Mouse (Mus musculus): ENCODE measurements at regions not wholly inside any gene's neighbourhood (a gene's known extent, or its start where the extent isn't known, plus 50 kb on each side); places are given as distances from the start of the nearest gene placed in this dataset.

DNA sequence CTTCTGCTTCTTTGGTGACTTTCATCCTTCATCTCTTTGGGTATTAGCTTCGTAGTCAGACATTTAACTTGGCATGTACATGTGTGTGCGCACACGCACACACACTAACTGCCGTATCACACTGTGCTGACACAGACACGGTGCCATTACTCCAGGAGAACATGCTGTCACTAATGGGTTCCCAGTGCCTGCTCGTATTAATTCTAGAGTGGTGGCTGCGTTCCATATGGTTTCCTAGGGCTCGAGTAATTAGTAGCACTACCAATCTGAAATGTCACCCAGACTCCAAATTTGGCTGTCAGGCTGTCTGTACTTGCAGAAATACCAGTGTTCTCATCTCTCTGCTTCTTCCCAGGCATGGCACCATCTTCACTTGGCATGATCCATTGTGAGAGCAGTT lies 137.3 kb upstream of the Pum3 start:
- intact Hi-C loops (cut with DNase I; ENCODE audit: low total_unique reads), result no loop called here
- no peak for DNase-seq

DNA sequence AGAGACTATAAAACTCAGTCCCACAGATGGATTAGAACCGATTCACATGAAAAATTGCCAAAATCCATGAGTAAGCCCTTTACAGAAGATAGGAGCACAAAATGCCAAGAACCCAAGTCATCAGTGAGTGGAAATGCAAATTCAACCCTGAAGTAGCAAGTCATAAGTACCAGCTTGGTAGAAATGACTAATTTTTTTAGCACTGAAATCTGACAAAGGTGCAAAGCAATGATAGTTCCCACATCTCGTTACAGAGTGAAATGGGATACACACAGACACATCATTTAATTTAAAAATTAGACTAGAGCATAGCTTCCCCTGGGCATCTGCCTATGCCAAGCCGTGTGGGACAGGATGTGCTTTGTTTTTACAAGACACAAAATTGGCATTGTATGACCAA lies 136.4 kb upstream of the Pum3 start:
- intact Hi-C loops (cut with DNase I; ENCODE audit: low total_unique reads), result no loop called here
- DNase-seq, result no peak

DNA sequence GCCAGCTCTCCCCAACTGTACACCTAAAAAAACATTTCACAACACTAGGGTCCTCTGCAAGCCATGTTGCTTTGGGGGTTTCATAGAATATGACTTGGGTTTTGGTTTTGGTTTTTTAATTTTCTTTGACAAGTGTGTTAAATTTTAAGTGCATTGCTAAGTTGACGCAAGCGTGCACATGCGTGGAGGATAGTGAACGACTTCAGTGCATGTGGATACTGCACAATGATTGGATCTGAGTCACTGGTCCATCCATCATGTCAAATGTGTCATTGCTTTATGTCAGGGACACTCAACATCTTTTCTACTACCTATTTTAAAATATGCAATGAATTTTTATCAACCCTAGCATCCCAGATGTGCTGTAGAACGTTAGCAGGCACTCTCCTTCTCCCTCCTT lies 134.5 kb upstream of the Pum3 start:
- DNase-seq, result no peak
- intact Hi-C loops (cut with DNase I; ENCODE audit: low total_unique reads), result no loop called here

DNA sequence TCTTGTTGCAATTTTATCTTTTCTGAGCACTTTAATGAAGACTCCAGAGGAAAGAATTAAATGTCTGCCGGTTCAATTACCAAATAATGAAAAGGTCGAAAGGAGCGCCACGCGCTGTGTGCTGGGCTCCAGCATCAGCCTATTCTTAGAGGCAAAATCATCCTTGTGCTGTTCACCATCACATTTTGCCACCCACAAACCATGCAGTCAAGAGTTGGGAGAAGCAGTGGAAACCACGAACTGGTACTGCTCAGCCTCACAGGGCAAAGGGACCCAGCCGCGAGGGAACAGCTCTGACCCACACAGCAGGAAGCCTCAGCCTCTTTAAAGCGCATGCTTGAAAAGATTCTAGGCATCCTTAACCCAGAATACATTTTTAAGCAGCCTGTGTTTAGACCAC lies 134.0 kb upstream of the Pum3 start:
- intact Hi-C loops (cut with DNase I; ENCODE audit: low total_unique reads), result no loop called here
- DNase-seq, result no peak

DNA sequence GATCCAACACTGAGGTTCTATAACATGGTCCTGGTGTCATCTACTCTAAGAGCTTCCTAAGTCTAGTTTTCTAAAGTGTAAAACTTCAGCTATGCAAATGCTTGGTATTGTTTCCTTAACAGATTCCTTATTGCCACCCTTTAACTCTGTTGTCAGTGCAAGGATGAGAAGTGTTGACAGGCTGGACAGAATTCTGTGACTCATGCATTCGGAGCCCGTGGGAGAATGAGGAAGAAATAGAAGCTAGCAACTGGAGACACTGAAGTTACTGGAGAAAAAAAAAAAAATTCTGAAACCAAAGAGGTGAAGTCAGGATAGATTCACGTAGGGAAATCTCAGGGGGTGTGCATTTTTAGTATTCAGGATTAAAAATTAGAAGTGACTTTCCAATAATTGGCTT lies 128.6 kb upstream of the Pum3 start:
- DNase-seq, result no peak
- intact Hi-C loops (cut with DNase I; ENCODE audit: low total_unique reads), result no loop called here

DNA sequence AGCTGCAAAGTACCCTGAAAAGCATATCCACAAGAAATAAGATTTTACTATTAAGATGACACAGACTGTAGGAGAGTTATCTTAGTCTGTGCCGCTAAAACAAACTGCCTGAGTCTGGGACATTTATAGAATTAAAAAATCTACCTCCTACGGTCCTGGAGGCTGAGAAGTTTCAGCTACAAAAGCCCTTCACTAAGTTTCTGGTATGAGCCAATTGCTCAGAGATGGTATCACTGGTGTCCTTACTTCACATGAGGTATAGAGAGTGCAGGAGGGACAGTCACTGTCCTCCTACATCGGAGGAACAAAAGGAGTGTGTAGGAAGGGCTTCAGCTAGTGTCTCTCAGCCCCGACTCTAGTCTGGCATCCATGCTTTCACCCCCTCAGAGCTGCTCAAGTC lies 127.1 kb upstream of the Pum3 start:
- intact Hi-C loops (cut with DNase I; ENCODE audit: low total_unique reads), result no loop called here
- DNase-seq, result no peak

DNA sequence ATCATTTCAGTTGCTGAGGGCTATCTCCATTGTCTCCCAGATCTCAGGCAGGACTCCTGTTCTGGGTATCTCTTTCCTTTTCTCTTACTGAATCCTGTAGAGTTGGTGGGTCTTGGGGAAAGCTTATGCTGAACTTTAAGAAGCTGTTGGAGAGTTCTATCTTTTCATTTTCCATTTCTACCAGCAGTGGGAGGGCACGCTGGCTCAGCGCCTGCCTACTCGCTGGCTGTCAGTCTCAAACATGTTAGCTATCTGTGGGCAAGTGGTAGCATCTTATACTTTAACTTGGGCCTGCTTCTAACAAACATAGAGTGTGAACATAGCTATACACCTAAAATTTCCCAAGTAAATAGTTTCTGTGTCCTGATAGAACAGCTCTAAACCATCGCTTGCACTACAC lies 125.2 kb upstream of the Pum3 start:
- intact Hi-C loops (cut with DNase I; ENCODE audit: low total_unique reads), result no loop called here
- no peak for DNase-seq

DNA sequence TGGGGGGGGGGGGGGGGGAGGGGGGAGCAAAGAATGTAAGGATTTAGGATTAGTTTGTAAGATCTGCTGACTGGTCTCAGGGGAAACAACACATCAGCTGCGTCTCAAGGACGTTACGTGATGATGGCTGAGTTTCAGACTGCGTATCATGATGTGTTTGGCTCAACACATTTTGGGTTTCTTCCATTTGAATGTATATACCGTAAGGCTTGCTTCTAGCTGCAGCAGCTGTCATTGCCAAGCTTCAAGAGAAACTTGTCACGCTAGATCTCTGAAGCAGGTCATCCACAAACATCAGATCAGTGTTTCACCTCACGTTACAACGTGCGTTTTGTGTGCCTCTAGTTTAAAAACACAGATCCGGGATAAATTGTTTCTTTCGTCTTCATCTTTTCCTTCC lies 123.6 kb upstream of the Pum3 start:
- intact Hi-C loops (cut with DNase I; ENCODE audit: low total_unique reads), result no loop called here
- DNase-seq, result no peak

DNA sequence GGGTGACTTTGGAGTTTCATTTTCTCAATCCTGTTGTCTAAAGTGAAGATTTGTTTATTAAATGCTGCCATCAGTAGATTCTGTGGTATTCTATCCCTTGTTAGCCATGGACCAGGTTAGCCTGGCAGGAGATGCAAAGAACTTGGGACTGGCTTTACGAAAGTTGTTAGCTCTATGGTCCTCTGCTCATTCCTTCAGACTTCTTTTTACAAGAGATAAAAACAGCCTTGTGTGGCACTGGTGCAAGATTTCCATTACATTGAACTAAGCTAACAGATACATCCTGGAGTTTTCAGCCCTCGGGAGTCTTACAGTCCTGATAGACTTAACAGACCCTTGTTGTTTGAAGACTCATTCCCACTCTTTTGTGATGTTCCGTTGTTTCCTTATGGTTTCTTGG lies 108.1 kb upstream of the Pum3 start:
- DNase-seq, result no peak
- intact Hi-C loops (cut with DNase I; ENCODE audit: low total_unique reads), result no loop called here

DNA sequence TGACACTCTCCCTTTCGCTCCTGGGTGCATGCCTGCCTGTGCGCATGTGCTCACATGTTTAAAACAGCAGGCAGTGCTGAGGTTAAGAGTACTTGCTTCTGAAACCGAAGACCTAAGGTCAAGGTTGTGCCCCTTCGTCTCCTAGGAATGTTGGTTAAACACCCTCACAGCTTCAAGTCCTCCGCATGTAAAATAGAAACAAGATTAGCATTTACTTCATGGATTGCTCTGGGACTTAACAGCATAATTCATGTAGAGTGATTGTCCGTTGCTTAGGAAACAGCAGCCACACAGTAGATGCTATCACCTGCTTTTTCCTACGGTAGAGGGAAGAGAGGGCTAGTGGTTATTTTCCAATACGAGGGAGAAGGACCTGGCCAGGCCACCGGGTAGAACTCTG lies 107.4 kb upstream of the Pum3 start:
- intact Hi-C loops (cut with DNase I; ENCODE audit: low total_unique reads), result no loop called here
- no peak for DNase-seq

DNA sequence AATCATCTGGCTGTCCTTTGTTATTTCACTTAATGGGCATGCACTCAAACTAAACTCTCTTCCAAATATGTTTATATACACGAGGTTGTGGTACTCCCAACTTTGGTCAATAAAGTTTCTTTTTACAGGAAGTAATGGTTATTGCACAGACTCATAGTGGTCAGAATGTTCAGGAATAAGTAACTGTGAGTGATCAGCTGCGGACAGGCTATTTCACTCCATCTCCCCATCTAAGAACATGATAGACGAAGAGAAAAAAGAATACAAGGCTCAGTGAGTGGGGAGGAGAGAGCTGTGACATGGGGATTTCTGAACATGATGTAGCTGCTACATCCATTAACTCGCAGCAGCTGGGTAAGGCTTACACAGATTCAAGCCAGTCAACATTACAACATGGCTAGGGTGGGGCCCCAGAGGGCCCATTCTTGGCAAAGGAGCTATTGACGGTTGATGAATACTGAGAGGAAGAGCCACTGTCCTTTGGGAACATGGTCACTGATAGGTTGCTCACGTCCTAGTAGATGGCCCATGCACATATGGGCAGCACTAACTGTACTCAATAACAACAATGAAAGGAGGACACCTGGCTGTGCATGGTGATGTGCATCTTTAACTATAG lies 98.4 kb upstream of the Pum3 start:
- no peak for DNase-seq
- intact Hi-C loops (cut with DNase I; ENCODE audit: low total_unique reads), result no loop called here

DNA sequence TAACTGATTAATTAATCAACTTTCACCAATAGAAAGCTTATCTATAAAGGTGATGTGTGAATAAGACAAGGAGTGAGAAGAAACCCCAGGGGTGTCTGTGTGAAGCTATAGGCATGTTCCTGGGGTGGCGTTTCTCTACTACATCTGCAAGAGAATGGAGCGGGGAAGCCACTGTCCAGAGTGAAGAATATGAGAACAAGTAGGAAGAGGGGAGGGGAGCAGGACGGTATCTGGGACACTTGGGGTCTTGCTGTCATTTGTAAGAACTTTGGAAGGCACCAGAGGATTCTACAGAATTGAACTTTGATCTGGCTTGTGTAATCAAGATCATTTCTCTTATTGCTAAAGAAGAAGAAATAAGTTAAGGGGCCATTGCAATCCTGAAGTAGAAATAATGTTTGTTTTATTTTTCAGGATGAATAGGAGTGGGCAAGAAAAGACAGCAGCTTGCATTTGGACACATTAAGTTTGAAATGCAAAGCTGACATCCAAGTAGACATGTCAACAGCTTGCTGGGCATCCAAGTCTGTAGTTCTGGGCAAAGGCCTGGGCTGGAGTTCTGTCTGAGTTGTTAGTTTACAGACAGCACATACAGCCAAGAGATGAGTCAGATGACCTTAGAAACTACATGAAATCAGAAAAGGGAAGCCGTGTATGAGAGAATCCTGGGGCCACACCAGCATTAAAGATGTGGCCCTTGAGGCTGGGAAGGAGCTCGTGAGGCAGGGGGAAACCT lies 89.9 kb upstream of the Pum3 start:
- DNase-seq, result no peak
- intact Hi-C loops (cut with DNase I; ENCODE audit: low total_unique reads), result no loop called here

DNA sequence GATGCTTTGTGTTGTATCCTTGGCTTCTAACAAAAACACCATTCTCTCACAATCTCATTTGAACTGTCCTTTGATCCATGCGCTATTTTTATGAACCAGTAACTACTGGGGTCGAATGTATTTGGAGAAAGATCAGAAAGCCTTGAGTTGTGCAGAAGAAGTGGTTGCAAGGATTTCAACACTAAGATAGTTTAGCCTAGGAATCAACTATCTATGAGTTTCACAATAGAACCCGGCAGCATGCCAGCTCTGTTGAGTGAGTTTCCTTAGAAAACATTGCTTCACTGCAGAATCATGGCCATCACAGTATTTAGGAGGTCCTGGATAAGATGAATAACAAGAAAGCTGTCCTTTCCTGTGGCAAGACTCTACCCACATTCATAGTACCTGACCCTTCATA lies 84.6 kb upstream of the Pum3 start:
- peak; percentile 12 for DNase-seq
- intact Hi-C loops (cut with DNase I; ENCODE audit: low total_unique reads), result no loop called here

DNA sequence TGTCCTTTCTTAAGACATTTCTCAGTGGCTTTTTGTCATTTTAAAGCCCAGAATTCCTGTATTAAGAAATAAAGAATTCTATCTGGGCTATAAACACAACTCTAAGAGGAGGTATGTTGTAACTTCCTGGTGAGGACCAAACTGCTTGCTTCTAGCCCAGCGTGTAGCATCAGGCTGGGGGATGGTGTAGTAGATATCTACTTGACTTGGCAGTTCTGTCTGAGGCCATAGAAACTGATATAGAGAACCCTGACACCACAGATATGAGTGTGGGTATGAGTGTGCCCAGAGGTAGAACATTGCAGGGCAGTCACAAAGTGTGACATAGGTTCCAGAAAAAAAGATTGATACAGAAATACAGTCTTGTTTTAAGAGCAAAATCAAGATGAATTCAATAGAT lies 83.9 kb upstream of the Pum3 start:
- intact Hi-C loops (cut with DNase I; ENCODE audit: low total_unique reads), result no loop called here
- DNase-seq, result no peak

DNA sequence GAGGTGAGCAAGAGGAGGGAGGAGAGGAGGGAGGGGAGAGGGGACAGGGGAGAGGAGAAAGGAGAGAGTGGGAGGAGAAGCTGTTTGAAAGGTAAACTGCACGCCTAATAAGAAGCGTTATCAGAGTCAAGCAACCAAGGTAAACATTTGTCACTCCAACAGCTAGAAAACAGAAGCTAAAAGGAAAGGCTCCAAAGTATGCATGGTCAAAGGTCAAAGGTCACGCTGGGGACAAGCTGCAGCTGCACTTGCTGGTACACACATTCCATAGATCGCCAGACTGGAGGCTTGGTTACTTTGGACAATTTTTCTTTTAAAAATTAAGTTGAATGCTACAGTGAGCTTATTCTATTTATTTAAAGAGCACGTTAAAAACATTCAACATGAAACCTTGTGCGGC lies 81.7 kb upstream of the Pum3 start:
- DNase-seq, result no peak
- intact Hi-C loops (cut with DNase I; ENCODE audit: low total_unique reads), result no loop called here

DNA sequence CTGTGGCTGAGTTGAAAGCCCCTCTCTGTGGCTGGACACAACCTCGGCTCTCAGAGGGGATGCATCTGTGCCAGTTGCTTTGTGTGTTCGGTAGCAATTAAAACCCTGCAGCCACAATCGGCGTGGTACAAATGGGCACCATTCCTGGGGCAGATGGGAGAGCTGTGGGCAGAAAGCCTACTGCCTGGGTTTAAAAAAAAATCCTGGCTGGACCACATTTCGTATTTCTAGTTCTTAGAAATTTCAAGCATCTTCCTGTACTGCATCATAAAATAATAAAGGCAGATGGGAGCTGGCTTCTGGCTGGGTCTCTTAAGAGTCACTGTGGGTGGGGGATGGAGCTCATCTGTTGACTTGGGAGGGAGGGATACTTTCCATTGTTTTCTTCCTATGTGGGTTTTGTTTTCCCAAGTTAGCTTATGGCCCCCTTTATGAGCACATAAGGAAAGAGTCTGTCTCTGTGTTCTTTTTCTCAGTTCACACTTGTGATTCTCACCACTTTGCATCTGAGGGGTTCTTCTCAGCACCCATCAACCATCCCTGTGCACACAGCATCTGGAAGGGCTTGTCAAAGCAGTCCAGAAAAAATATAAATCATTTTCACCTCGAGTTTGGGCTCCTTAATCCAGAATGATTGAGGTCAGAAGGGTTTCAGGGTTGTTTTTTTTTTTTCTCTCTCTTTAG lies 80.5 kb upstream of the Pum3 start:
- intact Hi-C loops (cut with DNase I; ENCODE audit: low total_unique reads), result no loop called here
- DNase-seq, result no peak

DNA sequence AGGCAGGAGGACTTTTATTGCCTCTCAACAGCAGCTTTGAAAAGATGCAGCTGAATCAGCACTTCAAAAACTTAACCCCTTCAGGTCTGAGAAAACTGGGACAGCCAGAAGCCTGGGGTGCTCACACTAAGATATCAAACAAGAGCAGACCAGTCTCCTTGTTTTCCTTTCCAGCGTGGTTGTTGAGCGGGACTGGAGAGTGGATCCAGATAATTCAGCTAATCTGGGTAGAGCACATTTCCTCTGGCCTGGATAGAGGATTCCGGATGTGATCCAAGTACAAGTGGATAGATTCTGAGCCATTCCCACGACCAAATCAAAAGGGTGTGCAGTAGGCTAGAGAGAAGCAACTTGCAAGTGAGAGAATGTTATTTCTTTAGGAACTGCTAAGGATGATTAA lies 68.7 kb upstream of the Pum3 start:
- DNase-seq, result no peak
- intact Hi-C loops (cut with DNase I; ENCODE audit: low total_unique reads), result no loop called here

DNA sequence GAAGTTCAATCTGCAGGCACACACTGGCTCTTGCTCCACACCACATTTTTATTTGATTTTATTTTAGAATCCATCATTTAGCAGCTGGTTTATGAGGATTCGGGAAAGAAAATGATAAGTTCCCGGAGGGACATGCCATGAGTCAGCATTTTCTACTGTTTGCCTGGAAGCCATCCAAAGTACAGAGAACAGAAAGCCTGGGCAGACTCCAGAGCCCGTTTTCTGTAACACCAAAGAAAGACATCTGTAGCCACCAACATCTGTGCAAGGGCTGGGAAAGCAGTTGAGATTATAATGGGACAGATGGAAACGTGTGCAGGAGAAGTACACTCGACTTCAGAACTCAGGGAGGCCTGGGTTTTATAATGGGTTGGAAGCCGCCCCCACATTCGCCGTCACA lies 62.8 kb upstream of the Pum3 start:
- peak; percentile 25 for DNase-seq
- intact Hi-C loops (cut with DNase I; ENCODE audit: low total_unique reads), result no loop called here

DNA sequence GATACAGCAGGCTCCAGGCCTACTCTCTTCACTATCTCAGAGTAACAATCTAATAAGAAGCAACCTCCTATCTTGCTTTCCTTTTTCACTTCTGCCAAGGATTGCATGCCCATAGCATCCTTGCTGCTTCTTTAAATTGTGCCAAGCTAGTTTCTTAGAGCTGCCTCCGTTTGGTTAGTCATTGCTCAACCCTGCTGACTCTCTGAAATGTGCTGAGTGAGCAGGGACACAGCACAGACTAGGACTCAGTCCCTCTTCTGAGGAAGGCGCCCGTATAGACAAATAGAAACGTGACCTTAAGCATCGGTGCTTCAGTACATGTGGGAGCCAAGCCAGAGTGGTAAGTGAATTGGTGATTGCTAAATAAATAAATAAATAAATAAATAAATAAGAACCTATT lies 62.2 kb upstream of the Pum3 start:
- no peak for DNase-seq
- intact Hi-C loops (cut with DNase I; ENCODE audit: low total_unique reads), result no loop called here

DNA sequence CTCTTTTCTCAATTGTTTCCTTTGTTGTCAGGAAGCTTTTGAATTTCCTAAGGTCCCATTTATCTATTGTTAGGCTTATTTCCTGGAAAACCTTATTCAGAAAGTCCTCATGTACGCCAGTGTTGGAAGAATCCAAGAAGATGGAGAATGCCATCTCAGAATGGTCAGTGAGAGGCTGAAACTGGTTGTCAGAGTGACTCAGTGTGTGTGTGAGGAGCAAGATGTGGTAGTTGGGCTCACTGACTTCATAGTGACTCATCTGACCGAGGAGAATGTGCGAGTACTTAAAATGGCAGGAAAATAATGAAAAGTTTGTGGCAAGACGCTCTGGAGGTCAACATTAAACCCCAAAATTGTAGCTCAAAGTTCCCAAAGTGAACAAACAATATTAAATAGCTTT lies 59.4 kb upstream of the Pum3 start:
- intact Hi-C loops (cut with DNase I; ENCODE audit: low total_unique reads), result no loop called here
- no peak for DNase-seq
